Mouse (Mus musculus) heart, postnatal 0 days (tissue): Measurements from ENCODE around the gene Zbtb18. TPM values are rescaled to one million over a fixed set of nuclear protein-coding genes. Genes with fewer than 3 reads are reported as not detected.

Source experiments
- ATAC-seq: fragments of 200-750 bp; cut with Nextera tagmentation; 2 replicates; pipeline ENCODE4 v1.8.0; 2017; ENCODE audit warnings: low read depth, moderate number of reproducible peaks, moderate library complexity; ENCODE audit not compliant: insufficient read depth
- DNase-seq: peaks from one replicate; pipeline ENCODE4 v3.0.0-alpha.2; 2016; ENCODE audit warnings: low spot score
- H3K27ac ChIP-seq: fragments of 300-500 bp; sonication (generic); 2 replicates; pipeline ENCODE4 v1.5.1; 2014; ENCODE audit warnings: low read depth, mild to moderate bottlenecking
- H3K27me3 ChIP-seq: fragments of 300-500 bp; sonication (generic); 2 replicates; pipeline ENCODE4 v1.6.1; 2014; ENCODE audit warnings: low read length, mixed read lengths; ENCODE audit not compliant: control insufficient read depth, insufficient read depth
- H3K36me3 ChIP-seq: fragments of 300-500 bp; sonication (generic); replicated peaks from 2 replicates; pipeline ENCODE4 v1.6.1; 2014; ENCODE audit warnings: low read length, mixed read lengths; ENCODE audit not compliant: control insufficient read depth, insufficient read depth
- H3K4me1 ChIP-seq: fragments of 300-500 bp; sonication (generic); 2 replicates; pipeline ENCODE4 v1.6.1; 2014; ENCODE audit warnings: antibody characterized with exemption; ENCODE audit not compliant: control insufficient read depth, insufficient read depth
- H3K4me2 ChIP-seq: fragments of 300-500 bp; sonication (generic); 2 replicates; pipeline ENCODE4 v1.6.1; 2014; ENCODE audit warnings: low read depth, mild to moderate bottlenecking, low read length, moderate library complexity
- H3K4me3 ChIP-seq: fragments of 300-500 bp; sonication (generic); 2 replicates; pipeline ENCODE4 v1.5.1; 2014; ENCODE audit warnings: low read depth, low read length
- H3K9ac ChIP-seq: fragments of 300-500 bp; sonication (generic); replicated peaks from 2 replicates; pipeline ENCODE4 v1.6.1; 2014; ENCODE audit warnings: low read depth, low read length, mixed read lengths
- H3K9me3 ChIP-seq: fragments of 300-500 bp; sonication (generic); replicated peaks from 2 replicates; pipeline ENCODE4 v1.6.1; 2016; ENCODE audit warnings: low read length; ENCODE audit not compliant: control insufficient read depth
- CTCF ChIP-seq: IDR thresholded peaks from 2 replicates; pipeline ENCODE4 v1.5.1; 2016; ENCODE audit warnings: antibody characterized with exemption, control low read depth, low read depth
- EP300 ChIP-seq: IDR thresholded peaks from 2 replicates; pipeline ENCODE4 v1.6.1; 2016; ENCODE audit warnings: antibody characterized with exemption, low read depth
- WGBS: fragments of 180-500 bp; shearing (Covaris S2); extraction: QIAGEN DNeasy Blood & Tissue Kit; methylation state at CpG from one replicate; pipeline ENCODE4 v1.1.7; 2014; 5-methylcytosine and 5-hydroxymethylcytosine counted together
- polyA plus RNA-seq: library from polyadenylated mRNA; unstranded; fragments of >200 nt; fragmentation: Nextera tagmentation; extraction: Ambion mirVana; gene quantifications from 2 replicates; pipeline ENCODE4 v1.2.1, GENCODE M21; 2015
- total RNA-seq: library from RNA; depleted of rRNA; stranded (reverse); fragments of >200 nt; gene quantifications from 2 replicates; pipeline ENCODE4 v1.2.3, GENCODE M21; 2014; ENCODE audit warnings: low replicate concordance; rRNA removed

The Zbtb18 gene
- total and polyA plus RNA-seq, 2 experiments from 2014 or later = 1.7 to 15.2 TPM

DNA sequence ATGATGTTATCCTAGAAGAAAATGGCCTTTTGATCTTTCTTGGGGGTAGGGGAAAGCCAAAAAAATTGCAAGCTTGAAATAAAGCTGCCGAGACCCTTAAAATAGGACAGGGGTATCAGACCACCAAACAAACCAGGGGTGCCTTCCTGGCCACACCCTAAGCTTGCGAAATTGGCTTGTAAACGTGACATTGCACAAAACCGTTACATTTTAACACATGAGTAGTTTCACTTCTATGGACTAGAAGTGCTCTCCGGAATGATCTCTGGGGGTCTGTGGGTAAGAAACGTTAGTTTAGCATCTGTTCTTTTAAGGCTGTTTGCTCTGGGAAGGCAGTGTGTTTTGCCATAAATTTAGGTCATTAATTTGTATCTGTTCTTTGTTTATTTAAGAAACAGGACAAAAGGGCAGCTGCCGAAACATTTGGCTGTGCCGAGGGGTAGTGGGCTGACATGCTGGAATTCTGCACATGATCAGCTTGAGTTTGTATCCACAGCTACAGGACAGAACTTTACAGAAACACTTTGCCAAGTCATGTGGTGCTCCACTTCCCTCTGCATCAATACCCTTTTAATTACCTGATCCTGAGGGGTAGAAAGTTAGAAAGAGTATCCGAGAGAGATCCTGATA lies 52.9 kb downstream of the Zbtb18 start:
- WGBS = 60% methylated on average over 9 of the region's 9 CpGs
- Histone ChIP-seq H3K4me3 (no peak overlapping the region), H3K9ac (no peak overlapping the region), H3K27ac (no peak overlapping the region), H3K36me3 (no peaks in the 10 kb centered on the region), H3K4me1 (no peaks in the 10 kb centered on the region), H3K27me3 (no peaks in the 10 kb centered on the region), H3K4me2 (no peak overlapping the region), H3K9me3 (no peaks in the 10 kb centered on the region)
- TF ChIP-seq CTCF (no peak), EP300 (no peak)
- no peak for DNase-seq
- ATAC-seq = no peak

Other genes with a start within 250 kb of the Zbtb18 start
- 9.9 and 14.9 TPM in 2 replicates for gene Akt3, start 184.1 kb upstream of the Zbtb18 start, total RNA-seq
- 2.1 and 2.6 TPM in 2 replicates for gene Akt3, start 184.1 kb upstream of the Zbtb18 start, polyA plus RNA-seq